Mouse (Mus musculus): ENCODE measurements around the gene Usp18. TPM values are rescaled to one million over a fixed set of nuclear protein-coding genes. Genes with fewer than 3 reads are reported as not detected.

Gene Usp18
- total RNA-seq, 4 experiments from 2014 or later, result 0.74 to 2.8 (median 1.1) TPM; not detected in 1

GRCm38 (mm10) chr6:121300504-121300903 lies 54.8 kb downstream of the Usp18 start:
- no peak for DNase-seq (ENCODE audit: low spot score in 2 of 2)

- no peak for DNase-seq (ENCODE audit: low spot score in 2 of 2)
Measured at GRCm38 (mm10) chr6:121303466-121304220, 57.9 kb downstream of the Usp18 start.

GRCm38 (mm10) chr6:121304630-121305029 lies 58.9 kb downstream of the Usp18 start:
- no peak for DNase-seq (ENCODE audit: low spot score in 2 of 2)

GRCm38 (mm10) chr6:121305571-121305970 lies 59.9 kb downstream of the Usp18 start:
- DNase-seq (ENCODE audit: low spot score in 2 of 2), result no peak

GRCm38 (mm10) chr6:121310984-121311383 lies 65.3 kb downstream of the Usp18 start:
- no peak for DNase-seq (ENCODE audit: low spot score in 2 of 2)

- DNase-seq (ENCODE audit: low spot score in 2 of 2), result no peak
Measured at GRCm38 (mm10) chr6:121319099-121319498, 73.4 kb downstream of the Usp18 start.

Other genes with a start within 250 kb of the Usp18 start
- gene Mical3, start 114.9 kb upstream of the Usp18 start, total RNA-seq (2022), result 100 to 1,000 TPM; 105 to 113 (median 110) TPM
- 10 to 100 TPM; 14.2 to 17.0 (median 14.8) TPM for gene Pex26, start 62.2 kb upstream of the Usp18 start, total RNA-seq (2022)
- gene Tuba8, start 35.2 kb upstream of the Usp18 start, total RNA-seq (2022), result 10 to 100 TPM in 3 of 4 experiments, 1 to 10 TPM in 1; 9.2 to 13.6 (median 10.5) TPM
- 10 to 100 TPM; 12.6 to 17.6 (median 15.8) TPM for gene Slc6a13, start 54.3 kb downstream of the Usp18 start, total RNA-seq (2022)
- gene Slc6a12, start 97.2 kb downstream of the Usp18 start, total RNA-seq (2022), result 1 to 10 TPM in 3 of 4 experiments, under 1 TPM in 1; 0.88 to 1.6 (median 1.4) TPM
- 100 to 1,000 TPM; 105 to 124 (median 115) TPM for gene Iqsec3, start 227.8 kb downstream of the Usp18 start, total RNA-seq (2022)